Mouse (Mus musculus) ovary, adult 18-20 months (tissue): ENCODE measurements around the gene Ccdc85c.

Experiments
- DNase-seq: peaks from one replicate; pipeline ENCODE4 v3.0.0; 2022; ENCODE audit warnings: low spot score, mixed read lengths

Ccdc85c gene

GRCm38 (mm10) chr12:108294620-108295019 is 19.4 kb upstream of the Ccdc85c start:
- no peak for DNase-seq

- DNase-seq, result no peak
These were observed 17.7 kb upstream of the Ccdc85c start for GRCm38 (mm10) chr12:108292957-108293356.

GRCm38 (mm10) chr12:108292419-108292818 is 17.2 kb upstream of the Ccdc85c start:
- DNase-seq, result no peak

DNA sequence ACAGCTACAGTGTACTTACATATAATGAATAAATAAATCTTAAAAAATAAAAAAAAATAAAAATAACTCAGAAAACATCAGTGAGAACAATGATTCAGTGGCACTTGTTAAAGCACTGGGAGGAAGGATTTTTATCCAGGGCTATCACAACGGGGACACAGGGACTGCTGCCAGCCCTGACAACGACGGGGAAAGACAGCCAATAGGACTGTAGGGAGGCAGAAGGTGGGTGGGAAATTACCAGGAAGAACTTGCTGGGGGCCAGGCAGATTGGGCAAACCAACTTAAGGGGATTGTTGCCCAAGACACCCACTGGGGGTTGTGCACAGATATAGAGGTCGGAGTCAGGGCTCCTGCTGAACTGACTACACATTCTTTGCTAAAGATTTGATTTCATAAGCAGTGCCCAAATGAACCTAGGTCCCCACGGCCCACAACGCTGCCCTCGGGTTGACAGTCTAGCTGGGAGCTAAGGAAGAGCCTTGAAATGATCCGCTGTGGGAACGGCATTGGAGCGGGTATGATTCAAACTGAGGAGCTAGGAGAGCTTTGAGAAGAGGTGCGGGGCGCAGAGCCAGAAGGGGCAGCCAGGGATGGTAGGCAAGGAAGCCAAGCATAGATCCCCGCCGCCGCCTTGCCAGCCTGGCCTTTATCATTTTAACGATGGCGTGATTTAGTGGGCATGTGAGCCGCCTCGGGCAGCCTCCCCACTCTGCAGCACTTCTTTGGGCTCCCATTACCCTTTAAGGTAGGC is 13.1 kb upstream of the Ccdc85c start:
- DNase-seq, result no peak

DNA sequence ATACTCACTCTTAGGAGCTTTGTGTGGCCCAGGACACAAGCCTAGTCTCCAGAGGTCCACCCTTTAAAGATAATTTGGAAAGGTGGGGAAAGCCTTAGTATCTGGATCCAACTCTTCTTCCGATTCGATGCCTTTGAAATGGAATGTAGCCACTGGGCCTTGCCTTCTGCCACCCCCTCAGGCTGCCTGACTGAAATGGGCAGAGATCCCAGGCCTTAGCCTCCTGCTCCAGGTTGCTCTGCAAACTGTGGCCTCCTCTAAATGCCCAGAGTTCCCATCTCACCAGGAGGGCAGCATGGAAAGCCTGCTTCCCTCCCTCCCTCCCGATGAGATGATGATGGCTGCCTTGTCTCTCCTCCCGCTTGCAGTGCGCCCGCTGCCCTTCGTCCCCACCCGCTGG is 11.8 kb upstream of the Ccdc85c start:
- DNase-seq, result no peak

GRCm38 (mm10) chr12:108286381-108286780 is 11.2 kb upstream of the Ccdc85c start:
- no peak for DNase-seq

GRCm38 (mm10) chr12:108285225-108286011 is 10.2 kb upstream of the Ccdc85c start:
- no peak for DNase-seq

GRCm38 (mm10) chr12:108284455-108285224 is 9.4 kb upstream of the Ccdc85c start:
- no peak for DNase-seq

DNA sequence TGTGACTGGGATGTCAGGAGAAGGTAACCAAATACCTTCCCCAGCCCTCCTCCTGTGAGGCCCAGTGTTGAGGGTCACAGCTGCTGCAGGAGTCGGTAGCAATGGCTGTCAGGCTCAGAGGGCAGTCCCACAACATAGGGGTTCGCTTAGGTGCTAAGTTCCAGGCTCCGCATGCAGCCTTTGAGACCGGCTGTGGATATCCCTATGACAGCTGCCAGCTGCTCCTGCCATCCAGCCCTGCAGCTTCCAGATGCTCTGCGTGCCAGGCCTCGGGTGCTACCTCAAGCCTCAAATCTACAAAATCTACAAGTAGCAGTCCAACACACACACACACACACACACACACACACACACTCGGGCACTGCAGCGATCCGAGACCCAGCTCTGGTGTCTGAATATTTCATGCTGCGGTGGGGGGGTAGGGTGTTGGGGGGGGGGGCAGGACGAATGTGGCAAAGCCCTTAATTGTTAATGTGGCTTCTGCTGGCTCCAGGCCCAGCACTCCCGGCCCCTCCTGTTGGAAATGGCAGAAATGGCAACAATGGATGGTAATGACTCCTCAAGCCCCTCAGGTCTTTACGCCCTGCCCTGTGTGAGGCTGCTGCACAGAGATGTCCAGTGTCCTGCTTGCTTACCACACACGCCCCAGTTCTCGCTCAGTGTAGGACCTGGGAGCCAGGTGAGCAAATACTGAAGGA is 3.1 kb upstream of the Ccdc85c start:
- no peak for DNase-seq

GRCm38 (mm10) chr12:108277341-108277841 is 2.2 kb upstream of the Ccdc85c start:
- DNase-seq, result no peak

GRCm38 (mm10) chr12:108275920-108276822 is 946 bp upstream of the Ccdc85c start:
- DNase-seq, result no peak

DNA sequence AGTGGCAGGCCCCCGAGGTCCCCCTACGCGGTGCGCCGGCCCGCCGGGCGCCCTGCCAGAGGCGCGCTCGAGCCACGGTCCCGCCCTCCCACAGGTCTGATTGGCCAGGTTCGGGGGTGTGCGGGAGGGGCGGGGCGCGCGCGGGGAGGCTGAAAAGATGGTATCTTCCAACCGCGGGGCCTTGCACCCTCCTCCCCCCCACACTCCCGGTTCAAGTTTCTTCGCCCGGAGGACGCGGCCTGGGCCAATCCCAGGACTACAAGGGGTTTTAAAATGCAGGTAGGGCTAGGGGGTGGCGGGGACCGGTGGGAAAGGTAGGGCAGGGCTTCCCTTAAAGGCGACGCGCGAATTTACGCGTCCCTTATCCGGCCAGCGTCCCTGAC is 274 bp upstream of the Ccdc85c start:
- DNase-seq, result peak; percentile 97

DNA sequence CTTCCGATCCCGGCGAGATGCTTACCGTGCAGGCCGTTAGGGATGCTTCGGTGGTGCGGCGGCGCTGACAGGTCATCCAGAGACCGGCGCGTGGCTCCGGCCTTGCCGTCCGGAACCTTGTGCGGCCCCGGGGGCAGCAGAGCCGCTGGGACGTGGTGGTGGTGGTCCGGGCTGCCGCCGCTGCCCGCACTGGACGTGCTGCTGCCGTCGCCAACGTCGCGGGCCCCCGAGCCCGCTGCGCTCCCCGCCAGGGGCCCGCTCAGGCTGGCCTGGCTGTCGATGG is 971 bp downstream of the Ccdc85c start:
- DNase-seq, result no peak

DNA sequence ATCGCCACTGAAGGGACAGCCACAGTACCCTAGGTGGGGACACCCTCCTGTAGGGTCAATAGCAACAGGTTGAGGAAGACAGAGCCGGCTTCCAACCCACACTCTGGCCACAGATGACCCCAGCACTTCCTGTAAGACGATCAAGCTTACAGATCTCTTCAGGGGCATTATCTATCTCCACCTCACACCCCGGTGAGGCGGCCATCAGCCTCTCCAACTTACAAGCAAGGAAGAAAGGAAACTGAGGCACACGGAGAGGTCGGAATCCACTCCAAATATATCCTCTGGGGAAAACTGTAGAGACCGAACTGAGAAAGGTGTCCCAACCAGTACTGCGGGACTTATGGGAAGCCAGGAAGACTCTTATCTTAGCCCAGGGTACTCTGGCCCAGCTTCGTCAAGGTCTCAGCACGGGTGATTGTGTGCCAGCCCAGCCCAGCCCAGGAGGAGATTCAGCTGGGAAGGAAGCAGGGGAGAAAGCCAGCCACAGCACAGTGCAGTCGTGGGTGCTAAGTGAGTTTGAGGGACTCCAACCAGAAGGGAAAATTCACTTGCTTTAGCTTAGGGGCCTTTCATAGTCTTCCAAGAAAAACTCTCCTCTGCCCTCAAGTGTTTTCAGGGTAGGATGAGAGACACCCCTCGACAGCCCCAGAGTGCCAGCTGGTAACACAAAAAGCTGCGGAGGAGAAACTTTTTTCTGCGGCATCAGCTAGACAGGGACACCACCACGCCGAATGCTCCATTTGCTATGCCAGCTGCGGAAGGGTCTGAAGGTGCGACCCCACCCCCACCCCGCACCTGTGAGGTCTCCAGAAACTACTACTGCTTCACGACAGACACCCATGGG is 1.5 kb downstream of the Ccdc85c start:
- DNase-seq, result no peak

DNA sequence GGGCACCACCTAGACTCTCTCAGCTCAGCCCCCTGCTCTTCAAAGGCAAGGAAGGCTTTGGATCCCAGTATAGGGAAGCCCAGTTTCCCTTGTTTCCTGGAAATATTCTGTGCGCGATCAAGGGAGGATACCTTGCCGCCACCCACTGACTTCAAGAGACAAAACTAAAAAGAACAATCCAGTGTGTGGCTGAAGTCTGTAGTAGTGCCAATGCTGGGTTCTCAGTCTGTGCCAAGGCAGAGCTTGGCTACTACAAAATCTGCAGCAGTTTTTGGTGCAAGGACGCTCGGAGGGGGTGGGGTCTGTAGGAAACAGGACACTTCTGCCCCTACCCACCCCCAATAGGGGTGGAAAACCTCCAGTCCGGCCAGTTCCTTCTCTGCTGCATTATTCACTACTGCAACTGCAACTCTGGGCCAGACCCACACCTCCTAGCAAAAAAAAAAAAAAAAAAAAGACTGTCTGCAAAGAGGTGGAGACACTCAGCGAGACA is 3.0 kb downstream of the Ccdc85c start:
- no peak for DNase-seq

DNA sequence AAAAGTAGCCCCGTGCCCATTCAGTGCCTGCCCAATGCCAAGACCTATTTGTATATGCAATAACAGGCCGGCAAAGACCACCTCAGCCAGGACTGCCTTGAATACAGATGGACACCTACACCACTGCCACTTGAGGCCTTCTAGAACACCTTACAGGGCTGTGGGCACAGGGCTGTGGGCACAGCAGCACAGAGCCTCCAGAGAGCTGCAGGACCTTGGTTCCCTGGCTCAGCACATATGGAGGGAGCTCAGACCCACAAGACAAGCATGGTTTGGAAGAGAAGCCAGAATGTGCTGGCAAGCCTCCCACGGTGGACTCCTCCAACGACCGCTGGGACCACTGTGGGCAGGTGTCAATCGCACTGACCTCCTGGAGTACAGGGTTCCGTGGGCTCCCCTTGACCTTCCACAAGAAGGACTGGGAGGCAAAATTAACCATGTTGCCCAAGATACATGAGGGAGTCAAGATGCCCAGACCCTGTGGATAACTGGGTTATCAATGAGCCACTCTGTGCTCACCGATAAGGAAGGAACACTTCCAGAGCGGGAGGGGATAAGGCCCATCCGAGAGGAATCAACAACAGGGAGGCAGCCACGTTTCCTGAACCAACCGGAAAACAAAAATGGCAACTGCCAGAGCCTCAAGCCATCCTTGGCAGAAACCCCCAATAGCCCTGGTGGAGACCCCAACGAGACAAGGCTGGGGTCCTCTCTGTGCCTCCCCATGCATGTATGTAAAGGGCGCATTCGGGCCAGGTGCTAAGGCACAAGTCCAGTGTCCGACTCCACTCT is 3.7 kb downstream of the Ccdc85c start:
- DNase-seq, result no peak

DNA sequence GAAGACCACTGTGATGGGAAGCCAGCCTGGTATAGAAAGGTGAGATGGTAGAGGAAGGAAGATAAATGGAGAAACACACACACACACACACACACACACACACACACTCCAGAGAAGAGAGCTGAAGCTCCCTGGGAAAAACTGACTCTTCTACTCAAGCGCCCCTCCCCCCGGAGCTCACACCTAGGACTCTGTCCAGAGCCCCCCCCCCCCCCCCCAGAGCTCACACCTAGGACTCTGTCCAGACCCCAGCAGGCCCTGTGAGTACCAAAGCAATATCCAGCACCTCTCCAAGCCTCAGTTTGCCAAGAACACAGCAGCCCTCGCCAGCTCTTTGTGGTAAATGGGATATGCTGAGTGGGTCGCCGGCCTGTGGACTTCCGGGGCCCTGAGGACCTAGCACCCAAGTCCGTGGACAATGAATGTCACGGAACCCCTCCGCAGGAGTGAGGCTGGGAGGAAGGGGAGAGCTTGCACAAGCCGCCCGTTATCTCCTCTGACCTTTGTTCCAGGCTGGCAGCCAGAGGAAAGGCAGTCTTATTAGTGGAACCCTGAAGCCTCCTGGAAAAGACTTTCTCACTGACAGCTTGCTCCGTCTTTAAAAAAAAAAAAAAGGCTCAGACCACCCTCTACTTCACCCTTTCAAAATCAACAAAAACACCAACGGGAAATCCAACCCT is 4.8 kb downstream of the Ccdc85c start:
- DNase-seq, result no peak

DNA sequence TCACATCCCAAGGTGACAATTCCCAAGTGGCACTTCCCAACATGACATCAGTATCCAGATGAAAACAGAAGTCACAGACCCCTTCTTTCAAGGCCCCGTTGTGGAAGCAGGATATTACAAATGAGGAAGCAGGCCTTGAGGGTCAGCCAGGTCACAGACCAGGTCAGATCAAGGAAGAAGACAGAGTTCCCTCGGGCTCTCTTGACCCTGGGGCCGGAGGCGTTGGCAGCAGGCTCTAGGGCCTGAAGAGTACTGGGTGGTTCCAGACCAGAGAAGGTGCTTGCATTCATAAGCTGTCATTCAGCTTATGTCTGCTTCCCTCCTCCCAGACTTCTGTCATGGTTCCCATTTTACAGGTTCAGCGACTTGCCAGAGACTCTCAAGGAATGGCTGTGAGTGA is 5.5 kb downstream of the Ccdc85c start:
- DNase-seq, result no peak

DNA sequence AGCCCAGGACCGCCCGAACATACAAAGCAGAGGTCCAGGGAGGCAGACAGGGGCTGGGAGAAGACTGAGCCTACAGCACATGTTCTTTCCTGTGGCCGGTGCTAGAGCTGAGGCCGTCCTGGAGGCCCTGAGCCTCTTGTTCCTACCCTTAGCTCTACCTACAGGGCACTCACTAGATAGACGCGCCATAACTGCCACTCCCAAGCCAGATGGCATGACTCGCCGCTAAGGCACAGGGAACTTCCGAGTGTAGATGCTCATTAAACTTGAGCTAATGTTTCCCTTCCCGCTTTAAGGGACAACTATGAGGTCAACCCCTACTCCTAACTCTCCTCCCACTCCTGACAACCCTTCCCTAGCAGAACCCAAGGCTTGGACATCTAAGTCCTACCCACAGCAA is 6.3 kb downstream of the Ccdc85c start:
- no peak for DNase-seq
